Mouse (Mus musculus) cortical plate, adult 2 months (tissue): ENCODE results near the gene Sardh.

Source experiments
- CTCF ChIP-seq: fragments of 200-500 bp; IDR thresholded peaks from 2 replicates; pipeline ENCODE4 v1.5.1; 2011; ENCODE audit warnings: mild to moderate bottlenecking, control low read depth, low read length; ENCODE audit not compliant: insufficient read depth; ENCODE audit errors: extremely low read depth
- POLR2A ChIP-seq: fragments of 200-500 bp; IDR thresholded peaks from 2 replicates; pipeline ENCODE4 v1.6.1; 2011; ENCODE audit warnings: mild to moderate bottlenecking, low read length, control low read depth; ENCODE audit not compliant: insufficient read depth; ENCODE audit errors: extremely low read depth

- no peak for TF ChIP-seq CTCF
- TF ChIP-seq POLR2A, result no peak
These were observed 73.9 kb downstream of the Sardh start for GRCm38 (mm10) chr2:27174242-27174641.
